Mouse (Mus musculus) yolk sac, embryonic 10.5 days (tissue): ENCODE results near the gene Irf7.

ENCODE experiments used
- DNase-seq: peaks from one replicate; pipeline ENCODE4 v3.0.0-alpha.2; 2017; ENCODE audit warnings: low spot score

The Irf7 gene

DNA sequence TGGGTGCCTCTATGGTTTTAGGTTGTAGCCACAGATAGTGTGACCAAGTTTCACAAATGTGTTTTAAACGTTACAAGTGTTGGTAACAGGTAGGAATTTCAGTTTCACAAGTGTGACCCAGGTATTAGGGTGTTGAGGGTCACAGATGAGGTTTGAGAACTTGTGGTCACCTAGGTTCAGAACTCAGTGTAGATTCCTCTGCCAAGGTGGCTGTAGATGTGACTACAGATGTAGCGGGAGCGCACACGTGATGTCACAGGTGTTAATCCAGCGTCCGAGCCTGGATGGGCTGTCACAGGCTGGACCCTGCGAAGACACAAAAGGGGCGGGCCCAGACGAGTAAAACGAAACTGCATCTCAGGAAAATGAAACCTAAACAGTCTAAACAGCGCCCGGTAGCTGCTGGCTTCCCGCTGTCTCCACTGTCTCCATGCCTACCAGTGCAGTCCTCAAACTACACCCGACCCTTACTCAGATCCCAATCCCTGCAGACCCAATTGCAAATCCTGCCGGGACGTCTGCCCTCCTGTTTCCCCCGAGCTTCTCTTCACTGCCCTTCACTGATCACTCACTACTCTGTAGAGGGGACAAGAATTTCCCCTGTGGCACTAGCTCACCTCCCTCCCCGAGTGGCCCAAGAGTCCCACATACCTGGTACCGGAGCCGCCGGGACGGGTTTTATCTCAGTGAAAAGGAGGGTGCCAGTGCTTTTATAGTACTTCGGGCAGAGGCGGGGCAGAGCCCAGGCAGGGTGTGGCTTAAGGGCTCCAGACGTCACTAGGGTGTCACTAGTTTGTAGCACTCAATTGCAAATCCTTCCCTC lies at the start of gene Irf7:
Gene Irf7, minus strand, starts transcription at position 743 of the 823 bp plus-strand sequence.
- DNase-seq: no peak

DNA sequence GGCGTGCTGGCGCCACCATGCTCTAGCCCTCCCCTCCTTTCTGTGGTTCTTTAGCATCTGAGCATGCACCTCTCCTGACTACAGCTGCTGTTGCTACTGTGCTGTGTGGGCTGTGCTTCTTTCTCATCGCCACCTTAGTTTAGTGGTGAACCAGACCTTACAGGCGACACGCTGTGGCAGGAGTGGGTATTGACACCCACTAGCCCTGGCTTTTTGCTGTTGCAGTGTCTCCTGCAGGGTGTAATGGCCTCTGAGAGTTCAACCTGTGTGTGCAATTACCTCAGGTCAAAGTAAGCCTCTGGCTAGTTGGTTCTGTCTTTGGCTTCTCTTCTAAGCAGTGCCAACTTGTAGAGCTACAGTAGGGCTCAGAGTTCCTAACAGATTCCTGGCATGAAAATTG lies 49.7 kb upstream of the Irf7 start:
- no peak for DNase-seq

DNA sequence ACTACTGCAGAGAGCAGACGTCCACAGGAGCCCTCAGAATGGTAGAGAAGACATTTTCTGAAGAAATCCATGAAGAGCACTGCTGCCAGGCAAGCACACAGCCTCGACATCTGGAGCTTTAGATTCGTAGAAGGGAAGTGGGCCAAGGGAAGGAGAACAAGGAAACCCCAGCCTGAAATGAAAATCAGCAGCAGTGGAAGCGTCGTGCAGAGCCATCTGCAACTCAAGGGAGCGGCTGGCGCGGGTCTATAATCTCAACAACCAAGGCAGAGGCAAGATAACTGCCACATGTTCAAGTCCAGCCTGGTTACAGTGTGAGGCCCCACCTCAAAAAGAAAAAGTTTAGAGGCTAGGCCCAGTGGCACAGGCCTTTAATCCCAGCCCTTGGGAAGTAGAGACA lies 48.8 kb upstream of the Irf7 start:
- no peak for DNase-seq

DNA sequence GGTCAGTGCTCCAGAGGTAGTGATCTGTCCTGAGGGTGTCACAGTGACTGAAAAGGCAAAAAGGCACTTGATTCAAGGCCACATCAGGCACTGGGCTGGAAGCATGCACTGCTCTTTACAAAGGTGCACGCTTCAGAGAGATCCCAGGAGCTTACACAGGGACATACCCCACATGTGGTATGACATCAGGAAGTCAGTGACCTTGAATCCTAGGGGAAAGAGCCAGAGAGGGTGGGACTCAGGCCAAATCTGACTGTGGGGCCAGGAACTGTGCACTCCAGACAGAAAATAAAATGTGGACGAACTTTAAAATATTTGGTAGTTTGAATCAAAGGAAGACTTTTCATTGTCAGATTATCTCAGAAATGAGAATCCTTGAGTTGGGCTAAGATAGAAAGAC lies 48.1 kb upstream of the Irf7 start:
- DNase-seq: no peak

DNA sequence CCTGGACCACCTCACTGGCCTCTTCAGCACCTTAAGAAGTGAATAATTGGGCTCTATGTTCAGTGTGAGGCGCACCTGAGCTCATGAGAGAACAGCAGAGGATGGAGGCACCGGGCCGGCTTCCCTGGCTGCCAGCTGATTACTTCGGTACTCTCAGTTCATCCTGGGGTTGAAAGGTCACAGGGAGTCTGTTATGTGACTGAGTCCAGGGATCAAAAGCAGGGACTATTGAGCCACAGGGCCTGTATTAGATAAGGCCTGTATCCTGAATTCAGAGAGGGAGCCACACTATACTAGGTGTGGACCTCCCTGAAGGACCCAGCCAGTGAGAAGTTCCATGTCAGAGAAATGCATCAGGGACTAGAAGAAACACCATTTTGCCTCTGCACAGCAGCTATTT lies 38.3 kb upstream of the Irf7 start:
- no peak for DNase-seq

DNA sequence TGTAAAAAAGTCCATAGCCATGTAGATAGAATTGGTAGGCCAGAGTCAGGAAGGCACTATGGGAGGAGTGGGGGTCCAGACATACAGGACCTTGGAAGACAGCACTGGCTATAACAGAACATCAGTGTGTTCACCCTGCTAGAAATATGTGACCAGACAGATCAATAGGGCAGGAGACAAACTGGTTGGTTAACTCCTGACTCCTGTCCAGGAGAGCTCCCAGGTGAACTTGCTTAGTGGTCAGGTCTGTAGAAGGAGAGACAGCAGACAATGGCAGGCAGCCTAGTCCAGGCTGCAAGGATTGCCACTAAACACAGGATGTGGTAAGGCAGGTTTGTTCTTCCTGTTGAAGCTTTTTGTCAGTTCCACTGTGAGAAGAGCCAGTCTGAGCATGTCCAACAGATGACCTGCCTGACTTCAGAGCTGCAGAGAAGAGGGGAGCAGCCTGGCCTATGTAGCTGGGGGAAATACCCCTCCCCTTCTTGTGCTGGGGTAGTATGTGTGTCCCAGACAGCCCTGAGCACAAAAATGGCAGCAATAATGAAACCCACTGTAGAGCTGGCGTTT lies 36.5 kb upstream of the Irf7 start:
- DNase-seq: no peak

DNA sequence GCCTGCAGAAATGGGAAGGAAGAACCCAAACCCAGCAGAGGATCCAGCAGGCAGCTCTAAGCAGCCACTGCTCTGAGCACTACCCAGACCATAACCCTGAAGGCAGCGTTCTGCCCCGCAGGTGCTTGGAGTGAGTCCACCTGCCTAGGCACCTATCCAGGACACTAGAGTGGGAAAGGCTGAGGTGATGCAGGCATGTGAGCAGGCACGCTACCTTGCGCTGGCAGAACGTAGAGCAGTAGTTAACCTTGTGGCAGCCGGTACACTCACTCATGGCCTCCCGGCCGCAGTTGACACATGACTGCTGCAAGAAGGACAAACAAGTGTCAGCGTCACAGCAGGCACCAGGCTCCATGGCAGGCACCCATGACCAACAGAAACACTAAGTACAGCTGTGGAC lies 35.1 kb upstream of the Irf7 start:
- DNase-seq: no peak

DNA sequence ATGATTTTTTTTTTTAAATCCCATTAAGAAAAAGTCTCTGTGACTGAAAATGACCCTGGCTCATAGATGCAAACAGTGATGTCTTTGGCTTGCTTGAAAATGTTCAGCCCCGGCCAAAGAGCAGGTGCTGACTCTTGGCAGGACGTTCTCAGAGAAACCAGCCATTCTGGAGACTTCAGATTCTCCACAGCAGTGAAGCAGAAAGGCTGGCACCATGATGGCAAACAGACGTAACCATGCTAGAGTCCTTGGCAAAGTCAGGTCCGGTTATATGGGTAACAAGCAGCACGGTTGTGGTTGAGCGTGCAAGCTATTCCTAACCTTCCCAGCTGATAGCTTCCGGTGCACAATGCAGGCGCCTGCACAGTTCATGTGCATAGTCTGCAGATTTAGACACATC lies 32.9 kb upstream of the Irf7 start:
- no peak for DNase-seq

DNA sequence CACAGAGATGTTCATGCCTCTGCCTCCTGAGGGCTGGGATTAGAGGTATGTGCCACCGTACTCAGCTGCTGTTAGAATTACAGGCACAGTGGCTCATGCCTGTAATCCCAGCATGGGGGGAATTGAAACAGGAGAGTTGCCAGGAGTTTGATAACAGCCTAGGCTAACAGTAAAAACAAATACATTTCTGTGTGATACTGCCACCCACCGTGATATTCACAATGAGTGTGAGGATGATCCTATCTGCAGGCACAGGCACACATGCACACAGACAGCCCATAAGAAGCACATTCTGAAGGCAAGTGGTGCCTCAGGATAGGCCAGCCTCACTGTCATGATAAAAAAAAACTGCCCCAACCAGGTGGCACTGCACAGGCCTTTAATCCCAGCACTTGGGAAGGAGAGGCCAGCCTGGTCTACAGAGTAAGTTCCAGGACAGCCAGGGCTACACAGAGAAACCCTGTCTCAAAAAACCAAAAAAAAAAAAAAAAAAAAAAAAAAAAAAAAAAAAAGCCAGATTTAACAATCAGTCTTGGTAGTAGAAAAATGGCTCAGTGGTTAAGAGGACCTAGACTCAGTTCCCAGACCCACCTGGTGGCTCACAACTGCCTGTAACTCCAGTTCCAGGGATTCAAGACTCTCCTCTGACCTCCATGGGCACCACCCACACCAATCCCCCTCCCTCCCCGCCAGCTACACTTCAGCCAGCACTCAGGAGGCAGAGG lies 31.8 kb upstream of the Irf7 start:
- DNase-seq: no peak

DNA sequence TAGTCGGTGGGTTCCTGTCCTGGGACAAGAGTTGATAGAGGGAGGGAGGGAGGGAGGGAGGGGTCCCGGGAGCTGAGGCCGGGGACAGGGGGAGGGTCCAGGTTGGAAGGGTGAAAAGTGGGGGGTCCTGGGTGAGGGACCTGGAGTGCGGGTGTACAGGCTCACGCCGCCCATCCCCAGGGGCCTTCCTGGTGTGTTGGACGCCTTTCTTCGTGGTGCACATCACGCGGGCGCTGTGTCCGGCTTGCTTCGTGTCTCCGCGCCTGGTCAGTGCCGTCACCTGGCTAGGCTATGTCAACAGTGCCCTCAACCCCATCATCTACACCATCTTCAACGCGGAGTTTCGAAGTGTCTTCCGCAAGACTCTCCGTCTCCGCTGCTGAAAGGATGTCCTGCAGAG lies 28.2 kb upstream of the Irf7 start:
- DNase-seq: no peak

DNA sequence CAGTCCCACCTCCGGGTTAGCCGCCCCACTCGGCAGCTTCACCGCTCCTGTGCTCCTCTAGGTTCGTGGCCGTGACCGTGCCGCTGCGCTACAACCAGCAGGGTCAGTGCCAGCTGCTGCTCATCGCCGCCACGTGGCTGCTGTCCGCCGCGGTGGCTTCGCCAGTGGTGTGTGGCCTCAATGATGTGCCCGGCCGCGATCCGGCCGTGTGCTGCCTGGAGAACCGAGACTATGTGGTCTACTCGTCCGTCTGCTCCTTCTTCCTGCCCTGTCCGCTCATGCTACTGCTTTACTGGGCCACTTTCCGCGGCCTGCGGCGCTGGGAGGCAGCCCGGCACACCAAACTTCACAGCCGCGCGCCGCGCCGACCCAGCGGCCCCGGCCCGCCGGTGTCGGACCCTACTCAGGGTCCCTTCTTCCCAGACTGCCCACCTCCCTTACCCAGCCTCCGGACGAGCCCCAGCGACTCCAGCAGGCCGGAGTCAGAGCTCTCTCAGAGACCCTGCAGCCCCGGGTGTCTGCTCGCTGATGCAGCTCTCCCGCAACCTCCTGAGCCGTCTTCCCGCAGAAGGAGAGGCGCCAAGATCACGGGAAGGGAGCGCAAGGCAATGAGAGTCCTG lies 27.7 kb upstream of the Irf7 start:
- DNase-seq: peak; percentile 19

DNA sequence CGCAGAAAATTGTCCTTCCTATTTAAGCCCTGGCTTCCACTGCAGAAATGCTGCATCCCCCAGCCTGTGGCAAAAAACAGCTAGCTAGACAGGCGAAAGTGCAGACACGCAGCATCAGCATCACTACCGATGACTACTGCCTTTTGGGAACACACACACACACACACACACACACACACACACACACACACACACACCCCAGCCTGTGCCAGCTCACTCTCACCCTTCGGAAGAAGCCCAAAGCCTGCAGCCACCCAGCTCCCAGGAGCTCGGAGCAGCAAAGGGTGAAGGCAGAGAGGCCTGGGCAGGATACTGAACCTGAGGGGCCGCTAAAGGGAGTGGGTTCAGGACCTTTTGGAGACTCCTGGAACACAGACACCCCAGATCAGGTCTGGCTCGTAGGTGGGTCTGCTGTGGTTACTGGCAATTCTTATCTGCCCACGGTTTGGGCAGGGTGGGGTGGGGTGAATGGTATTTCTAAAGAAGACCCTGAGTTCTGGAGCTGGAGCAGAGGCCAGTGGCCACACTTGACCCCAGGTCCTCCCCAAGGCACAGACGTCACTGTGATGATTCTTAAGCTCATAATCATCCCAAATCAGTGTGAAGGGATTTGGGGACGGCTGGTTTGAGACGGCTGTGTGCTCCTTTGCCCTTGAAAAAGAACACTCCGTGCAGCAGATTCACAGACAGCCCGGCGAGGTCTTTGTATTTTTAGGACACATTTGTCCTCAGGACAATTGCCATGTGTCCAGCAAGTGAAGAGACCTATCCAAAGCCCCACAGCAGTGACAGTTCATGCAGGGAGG lies 26.5 kb upstream of the Irf7 start:
- no peak for DNase-seq

DNA sequence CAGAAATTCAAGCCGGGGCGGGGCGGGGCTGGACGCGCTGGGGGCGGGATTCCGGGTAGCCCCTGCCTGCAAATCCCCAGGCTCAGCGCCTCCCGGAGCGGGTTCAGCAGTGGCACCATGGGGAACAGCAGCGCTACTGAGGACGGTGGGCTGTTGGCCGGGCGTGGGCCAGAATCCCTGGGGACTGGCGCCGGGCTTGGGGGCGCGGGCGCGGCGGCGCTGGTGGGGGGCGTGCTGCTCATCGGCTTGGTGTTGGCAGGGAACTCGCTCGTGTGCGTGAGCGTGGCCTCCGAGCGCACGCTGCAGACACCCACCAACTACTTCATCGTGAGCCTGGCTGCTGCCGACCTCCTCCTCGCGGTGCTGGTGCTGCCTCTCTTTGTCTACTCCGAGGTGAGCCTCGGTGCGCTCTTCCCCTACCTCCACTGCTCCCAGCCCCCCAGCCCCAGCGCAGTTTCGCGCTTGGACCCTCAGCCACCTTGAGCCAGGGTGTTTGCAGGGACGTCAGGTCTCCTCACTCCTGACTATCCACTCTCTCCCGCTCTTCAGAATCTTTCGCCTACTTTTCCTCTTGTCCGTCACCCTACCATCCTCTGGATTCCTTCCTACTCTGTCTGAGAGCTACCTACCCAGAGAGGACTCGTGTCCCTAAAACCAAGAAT lies 25.8 kb upstream of the Irf7 start, which contains the start of gene Drd4:
Gene Drd4, plus strand, starts transcription at position 86 of the 662 bp plus-strand sequence.
- peak; percentile 35 for DNase-seq

DNA sequence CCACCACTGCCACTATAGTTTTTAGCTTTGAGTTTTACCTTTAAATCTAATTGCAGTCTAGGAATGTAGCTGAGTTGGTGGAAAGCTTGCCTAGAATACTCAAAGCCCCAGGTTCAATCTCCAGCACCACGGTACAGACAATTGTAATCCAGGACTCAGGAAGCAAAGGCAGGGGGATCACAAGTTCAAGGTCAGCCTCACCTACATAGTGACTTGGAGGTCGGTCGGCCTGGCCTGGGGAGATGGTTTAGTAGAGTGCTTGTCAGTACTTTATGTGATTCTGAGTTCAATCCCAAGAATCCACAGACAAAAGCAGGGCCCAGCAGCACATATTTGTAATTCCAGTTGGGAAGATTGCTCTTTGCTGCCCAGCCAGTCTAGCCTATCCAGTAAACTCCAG lies 21.8 kb upstream of the Irf7 start:
- no peak for DNase-seq

DNA sequence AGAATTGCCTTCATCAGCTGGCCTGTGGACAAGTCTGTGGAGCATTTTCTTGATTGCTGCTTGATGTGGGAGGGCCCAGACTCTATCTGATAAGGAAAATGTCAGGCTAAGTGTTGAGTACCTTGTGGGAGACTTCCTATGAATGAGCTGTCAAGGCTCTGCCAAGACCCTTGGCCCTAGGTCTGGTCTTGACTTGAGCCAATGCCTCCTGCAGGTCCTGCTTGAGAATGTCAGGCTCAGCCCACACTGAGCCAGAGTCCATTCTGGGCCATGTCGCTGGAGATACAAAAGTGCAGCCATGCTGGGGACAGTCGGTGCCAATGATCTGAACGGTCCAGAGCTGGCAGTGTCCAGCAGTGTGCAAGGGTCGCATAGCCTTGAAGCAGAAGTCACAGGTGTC lies 16.5 kb upstream of the Irf7 start:
- no peak for DNase-seq

DNA sequence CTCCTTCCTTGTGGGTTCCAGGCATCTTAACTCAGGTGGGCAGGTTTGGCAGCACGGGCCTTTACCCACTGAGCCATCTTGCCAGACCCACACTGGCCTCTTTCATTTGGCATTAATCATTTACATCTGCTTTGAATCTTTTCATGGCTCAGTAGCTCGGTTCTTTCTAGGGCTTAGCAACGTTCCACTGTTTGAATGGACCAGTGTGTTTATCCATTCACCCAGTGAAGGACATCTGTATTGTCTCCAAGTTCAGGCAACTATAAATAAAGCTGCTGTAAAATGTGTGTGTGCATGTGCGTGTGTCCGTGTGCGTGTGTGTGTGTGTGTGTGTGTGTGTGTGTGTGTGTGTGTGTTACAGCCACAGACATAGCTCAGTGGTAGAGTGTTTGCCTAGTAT lies 15.2 kb upstream of the Irf7 start:
- DNase-seq: no peak

DNA sequence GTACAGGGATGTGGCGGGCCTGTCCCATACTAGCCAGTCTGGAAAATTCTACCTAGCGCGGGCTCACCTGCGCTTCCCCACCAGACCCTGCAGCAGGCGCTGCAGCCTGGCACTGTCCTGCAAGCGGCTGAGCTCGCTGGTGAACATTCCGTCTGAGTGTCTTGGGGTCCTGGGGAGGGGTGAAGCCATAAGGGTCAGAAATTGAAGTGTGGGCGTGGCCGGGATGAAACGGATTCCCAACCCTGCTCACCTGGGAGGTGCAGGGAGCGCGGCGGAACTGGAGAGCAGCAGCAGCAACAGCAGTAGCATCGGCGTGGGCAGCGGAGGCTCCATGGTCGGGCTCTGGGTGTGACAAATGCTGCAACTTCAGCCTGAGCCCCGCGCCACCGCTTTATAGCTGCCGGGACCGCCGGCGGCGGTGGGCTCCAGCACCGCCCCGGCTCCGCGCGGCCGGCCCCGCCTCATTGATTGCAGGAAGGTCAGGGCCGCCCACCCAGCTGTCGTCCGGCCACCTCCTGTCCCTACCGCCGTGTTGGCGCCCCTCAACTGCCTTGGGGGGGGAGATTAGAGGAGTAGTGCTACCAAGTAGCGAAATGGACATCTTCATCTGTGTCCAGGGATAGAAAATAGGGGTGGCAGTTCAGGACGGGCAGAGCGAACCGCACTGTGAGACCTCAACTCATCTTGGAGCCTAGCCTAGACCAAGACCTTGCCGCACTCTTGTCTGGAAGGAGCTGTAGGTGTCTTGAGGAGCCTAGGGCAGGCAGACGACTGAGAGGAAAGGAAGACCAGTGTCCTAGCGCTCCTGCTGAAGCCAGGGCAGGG lies 12.7 kb upstream of the Irf7 start, which contains the start of gene Sct:
Gene Sct, minus strand, starts transcription at position 368 of the 825 bp plus-strand sequence.
- peak; percentile 47 for DNase-seq

DNA sequence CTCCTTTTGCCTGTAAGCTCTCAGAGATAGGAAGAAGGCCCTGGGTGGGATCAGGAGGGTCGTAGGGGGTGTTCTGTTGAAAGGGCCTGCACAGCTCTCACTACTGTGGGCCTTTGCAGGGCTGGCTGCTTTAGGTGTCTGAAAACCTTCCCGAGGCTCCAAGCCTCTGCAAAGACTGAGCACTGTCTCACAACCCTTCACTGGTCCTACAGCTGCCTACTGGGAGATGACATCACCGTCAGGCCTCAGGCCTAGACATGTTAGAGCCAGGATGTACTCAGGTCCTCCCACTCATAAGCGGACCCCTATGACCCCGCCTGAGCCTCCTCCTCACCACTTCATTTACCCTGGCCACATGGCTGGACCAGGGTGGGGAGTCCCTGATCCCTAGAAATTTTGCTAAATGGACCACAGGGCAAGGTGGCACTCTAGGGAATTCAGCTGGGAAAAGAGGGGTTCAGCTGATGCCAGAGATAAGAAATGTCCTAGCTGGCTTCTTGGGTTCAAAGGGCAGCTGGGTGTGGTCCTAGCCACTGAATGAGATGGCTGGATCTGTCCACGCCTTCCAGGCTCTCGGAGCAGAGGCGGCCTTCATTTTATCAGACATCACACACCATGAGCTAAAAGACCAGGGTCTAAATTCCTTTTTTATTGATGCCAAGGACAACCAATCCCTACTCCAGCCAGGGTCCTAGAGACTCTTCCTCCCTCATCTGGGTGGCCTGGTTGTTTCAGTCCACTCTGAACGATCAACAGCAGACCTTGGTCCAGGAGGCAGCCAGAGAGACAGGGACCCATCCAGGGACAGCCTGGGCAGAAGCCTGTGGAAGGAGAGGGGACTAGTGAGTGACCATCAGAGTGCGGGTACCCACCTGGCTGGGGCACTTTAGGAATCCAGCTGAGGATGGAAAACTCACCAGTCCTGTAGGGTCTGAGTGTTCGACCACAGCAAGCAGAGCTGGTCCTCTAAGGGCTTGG lies 11.7 kb upstream of the Irf7 start:
- peak; percentile 63 for DNase-seq

DNA sequence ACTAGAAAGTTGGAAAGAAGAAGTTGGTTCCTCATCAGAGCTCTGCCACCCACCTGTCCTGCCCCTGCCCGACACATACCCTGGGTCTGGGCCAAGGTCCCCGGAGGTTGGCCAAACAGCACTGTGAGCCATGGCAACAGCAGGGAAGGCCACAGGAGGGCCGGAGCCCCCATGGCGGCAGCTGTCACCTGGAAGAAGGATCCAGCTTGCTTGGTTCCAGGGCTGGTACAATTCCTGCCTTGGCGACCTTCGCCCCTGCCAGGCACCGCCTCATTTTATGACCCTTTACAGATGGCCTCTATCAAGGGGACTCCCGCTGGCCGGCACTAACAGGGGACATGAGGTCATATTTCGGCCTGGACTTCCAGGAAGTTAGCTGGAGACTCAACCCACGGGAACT lies 10.3 kb upstream of the Irf7 start, which contains the start of gene Cdhr5:
Gene Cdhr5, minus strand, starts transcription at position 241 of the 400 bp plus-strand sequence.
- peak; percentile 45 for DNase-seq
